ENCODE assay signal across 15 mouse cellular contexts in the genomic region with DNA sequence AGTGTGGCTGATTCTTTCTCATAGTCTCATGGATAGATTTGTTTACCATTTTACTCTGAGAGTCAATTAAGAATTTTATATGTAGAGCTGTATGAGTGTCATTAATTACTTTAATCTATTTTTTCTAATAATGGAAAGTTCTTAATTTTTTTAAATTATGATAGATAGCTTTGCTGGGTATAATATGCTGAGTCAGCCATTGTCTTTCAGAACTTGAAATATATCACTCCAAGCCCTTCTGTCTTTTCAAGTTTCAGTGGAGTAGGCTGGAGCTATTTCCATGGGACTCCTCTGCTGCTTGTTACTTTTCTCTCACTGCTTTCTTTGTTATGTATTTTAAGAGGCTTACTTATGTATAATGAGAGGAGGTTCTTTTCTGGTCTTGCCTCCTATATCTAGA.
"Had no signal": no experiment of that assay in that cellular context is flagged by ENCODE, and none has a peak within 500 bp of the region (broad histone marks: within the 10 kb centered on the region; RNA-seq: fewer than 3 reads in every experiment).

No protein-coding gene starts in this region.

- H3K4me1 ChIP-seq: neural tube, embryonic 15.5 days; stomach, embryonic 15.5 days had no signal

- H3K4me3 ChIP-seq: neural tube, embryonic 15.5 days; stomach, embryonic 15.5 days had no signal

- H3K4me2 ChIP-seq: neural tube, embryonic 15.5 days; stomach, embryonic 15.5 days had no signal

- DNase-seq: retina, postnatal 1 day; right cerebral cortex, adult 18-20 months; right cerebral cortex, postnatal 14 days; right cerebral cortex, postnatal 25 days; right cerebral cortex, postnatal 4 days; spleen, adult 18-20 months; thymus, adult 18-20 months; thymus, adult 2 months; thymus, postnatal 14 days; thymus, postnatal 25 days; thymus, postnatal 36 days; thymus, postnatal 4 days had no signal

- H3K9ac ChIP-seq: neural tube, embryonic 15.5 days; stomach, embryonic 15.5 days had no signal

- H3K27me3 ChIP-seq: neural tube, embryonic 15.5 days; stomach, embryonic 15.5 days had no signal

- H3K36me3 ChIP-seq: neural tube, embryonic 15.5 days; stomach, embryonic 15.5 days had no signal

- H3K9me3 ChIP-seq: neural tube, embryonic 15.5 days; stomach, embryonic 15.5 days had no signal

- H3K27ac ChIP-seq: neural tube, embryonic 15.5 days; stomach, embryonic 15.5 days; stomach, postnatal 0 days had no signal
